Mouse (Mus musculus) monocyte, adult 5-6 weeks (primary cell): ENCODE results near the gene Sox13. TPM values are rescaled to one million over a fixed set of nuclear protein-coding genes. Genes with fewer than 3 reads are reported as not detected.

Experiments
- ATAC-seq: fragments of 153-309, 156-312 bp; replicated peaks from 2 replicates; pipeline ENCODE4 v1.8.0; 2017; ENCODE audit warnings: mild to moderate bottlenecking; ENCODE audit not compliant: low TSS enrichment, insufficient number of reproducible peaks, severe bottlenecking, poor library complexity, low FRiP score
- total RNA-seq: library from RNA; stranded (forward); fragments of 200-1000, 200-491, 200-594 nt; gene quantifications from 3 replicates; pipeline ENCODE4 v1.2.3, GENCODE M21; 2017

The Sox13 gene
- total RNA-seq = not detected in 3 replicates

DNA sequence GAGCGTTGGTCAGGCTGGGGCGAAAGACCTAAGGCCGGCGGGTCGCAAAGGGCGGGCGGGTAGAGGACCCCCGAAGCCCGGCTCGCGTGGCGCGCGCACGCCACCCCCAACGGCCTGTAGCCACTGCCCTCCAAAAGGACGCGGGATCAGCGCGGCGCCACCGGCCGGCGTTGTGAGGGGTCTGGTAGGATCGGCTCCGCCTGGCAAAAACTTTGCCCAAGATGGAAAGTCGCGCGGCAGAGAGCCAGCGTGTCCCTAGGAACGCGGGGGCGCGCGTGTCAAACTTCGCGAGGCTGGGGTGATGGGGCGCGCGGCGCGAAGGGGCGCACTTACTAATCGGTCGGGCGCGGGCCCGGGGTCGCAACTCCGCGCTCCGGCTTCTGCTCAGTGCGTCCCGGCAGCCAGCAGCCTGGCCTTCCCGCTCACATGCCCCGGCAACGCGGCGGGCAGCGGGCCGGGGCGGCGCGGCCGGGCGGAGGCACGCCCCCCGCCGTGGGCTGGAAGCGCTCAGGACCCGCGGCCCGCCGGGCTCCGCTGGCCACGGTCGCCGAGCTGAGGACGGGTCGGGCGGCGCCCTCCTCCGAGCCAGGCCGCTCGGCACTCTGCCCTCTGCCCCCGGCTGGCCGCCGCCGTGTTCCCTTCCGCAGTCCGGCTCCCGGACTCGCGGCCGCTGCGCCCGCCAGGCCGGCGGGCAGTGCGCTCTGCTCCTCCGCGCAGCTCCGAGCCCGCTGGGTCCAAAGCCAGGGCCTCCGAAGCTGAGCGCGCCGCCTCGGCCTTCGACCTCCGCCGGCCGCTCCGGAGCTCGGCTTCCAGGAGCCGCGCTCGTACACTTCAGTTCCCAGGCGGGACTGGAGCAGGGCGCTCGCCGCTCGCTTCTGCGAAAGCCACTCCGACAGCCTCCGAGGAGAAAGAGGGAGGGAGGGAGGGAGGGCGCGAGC is at the start of gene Sox13:
Sox13 (minus strand) TSS at position 835 of the 938 bp plus-strand sequence.
- no peak for ATAC-seq

DNA sequence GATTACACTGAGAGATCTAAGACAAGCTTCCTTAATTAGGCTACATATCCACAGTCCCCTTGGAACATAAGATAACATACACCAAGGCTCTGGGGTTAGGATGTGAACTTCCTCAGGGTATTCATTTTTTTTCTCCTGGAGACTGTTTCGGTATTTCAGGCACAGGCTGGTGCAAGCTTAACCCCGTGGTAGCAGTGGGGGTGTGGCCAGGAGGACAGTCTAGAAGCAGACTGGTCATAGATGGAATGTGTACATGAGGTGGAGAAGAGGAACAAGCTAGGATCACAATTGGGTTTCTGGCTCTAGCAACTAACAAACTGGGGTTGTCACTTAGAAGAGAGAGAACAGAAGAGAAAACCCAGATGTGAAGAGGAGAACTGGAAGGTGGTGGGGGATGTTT is 47.4 kb upstream of the Sox13 start:
- ATAC-seq = no peak

DNA sequence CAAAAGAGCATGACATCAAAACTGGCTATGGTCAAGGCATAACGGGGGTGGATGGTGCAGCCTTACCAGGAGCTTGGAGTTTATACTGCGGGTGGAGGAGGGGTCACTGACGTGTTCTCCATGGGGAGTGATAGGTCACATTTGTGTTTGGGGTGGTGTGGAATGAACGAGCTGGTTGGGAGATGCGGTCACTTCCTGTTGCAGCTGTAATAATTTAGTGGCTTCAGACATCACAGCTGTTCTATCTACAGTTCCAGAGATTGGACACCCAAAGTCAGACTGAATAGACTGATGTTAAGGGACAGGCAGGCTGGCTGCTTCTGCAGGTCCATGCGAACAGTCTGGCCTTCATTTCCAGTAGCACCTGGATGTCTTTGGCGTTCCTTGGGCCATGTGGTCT is 46.9 kb upstream of the Sox13 start:
- no peak for ATAC-seq

DNA sequence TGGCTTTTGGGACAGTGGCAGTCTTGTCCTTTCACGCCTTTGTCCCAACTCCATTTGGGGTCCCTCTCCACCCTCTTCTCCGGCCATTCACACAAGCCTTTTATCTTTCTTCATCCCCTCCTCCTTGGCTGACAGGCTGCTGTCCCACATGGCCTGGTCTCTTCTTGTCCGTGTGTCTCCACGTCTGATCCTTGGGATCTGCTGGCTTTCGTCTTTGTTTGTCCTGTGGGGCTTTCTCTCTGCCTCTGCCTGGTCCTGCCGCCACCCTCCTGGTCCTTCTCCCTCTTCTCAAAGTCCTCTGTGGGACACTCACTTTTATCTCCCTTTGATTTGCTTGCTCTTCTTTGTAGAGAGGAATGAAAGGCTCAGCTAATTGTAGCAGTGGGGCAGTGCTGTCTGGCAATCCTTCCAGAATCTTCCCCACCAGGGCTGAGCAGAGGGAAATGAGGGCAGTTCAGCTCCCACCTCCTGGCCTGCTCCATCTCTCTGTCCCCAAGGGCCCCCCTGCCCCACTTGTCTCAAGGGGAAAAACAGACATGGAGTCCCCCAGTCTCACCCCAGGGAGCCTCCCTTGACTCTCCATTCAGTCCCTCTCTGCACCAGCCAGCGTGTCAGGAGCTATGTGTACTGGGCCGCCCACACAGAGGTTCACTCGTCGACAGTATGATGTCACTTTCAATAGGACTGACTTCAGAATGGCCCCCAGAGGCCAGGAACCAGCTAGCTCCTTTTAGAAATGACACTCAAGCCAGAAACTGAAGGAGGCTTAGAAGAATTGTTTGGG is 46.3 kb upstream of the Sox13 start:
- no peak for ATAC-seq

DNA sequence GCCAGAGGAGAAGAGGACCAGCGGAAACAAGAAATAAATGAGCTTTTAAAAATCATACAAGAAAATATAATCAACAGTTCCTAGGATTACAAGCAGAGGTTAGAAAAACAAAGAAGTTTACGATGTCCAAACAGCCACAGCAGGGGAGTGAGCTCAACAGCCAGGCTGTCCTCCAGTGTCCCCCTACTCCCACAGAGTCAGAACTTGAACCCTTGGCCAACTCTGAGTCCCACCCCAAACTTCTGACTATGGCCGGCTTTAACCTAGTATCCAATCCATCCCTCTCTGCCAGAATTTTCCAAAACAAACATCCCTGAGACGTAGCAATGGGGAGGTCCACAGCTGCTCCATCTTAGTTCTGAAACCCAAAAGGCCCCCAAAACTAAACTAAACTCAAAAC is 45.0 kb upstream of the Sox13 start:
- no peak for ATAC-seq

DNA sequence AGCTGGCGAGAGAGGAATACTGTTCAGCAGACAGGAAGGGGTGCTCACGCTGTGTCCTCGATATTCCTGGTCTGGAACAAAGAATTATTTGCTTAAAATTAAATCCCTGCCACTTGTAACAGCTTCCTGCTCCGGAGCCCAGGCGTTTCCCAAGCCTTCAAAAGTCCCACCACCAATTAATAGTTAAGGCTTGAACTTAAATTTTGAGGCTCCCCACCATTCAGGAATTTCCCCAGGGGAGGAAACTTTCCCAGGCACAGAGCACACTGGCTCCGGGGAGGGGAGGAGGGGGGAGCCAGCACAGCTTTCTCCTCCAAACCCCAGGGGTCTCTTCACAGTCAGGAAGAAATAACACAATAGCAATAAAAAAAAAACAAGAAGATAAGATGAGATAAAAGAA is 44.6 kb upstream of the Sox13 start:
- ATAC-seq = no peak

DNA sequence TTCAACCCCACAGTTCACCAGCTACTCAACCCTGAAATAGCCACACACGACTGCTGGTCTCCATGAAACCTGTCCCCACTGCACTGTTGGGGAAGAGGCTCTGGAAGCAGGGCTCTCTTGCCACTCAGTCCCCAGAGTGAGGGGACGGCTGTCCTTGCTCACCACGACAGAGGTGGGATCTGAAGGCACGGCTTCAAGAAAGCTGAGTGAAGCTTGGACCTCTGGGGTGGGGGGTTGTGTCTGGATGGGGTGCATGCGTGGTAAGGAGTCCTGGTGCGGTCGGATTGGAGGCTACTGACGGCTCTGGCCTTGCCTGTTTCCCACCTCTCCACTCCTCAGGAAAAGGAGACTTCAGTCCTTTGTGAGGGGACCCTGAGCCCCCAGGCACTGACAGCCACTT is 43.7 kb upstream of the Sox13 start:
- no peak for ATAC-seq

DNA sequence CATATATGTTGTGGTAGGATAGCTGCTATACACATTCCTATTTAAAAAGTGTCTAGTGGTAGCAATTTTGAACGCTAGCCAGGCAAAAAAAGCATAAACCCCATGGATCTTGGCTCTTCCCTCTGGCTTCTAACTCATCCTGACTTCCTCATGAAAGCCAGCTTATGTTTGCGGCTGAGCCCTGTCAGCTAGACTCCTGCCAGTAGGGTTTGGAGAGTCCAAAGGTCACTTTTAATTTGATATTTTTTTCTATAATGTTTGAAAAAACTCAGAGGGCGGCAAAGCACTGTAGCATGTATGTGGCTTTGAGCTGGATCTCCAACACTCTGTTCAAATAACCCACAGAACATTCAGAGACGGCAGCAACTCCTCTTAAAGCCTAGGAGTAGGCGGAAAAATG is 39.0 kb upstream of the Sox13 start:
- no peak for ATAC-seq

DNA sequence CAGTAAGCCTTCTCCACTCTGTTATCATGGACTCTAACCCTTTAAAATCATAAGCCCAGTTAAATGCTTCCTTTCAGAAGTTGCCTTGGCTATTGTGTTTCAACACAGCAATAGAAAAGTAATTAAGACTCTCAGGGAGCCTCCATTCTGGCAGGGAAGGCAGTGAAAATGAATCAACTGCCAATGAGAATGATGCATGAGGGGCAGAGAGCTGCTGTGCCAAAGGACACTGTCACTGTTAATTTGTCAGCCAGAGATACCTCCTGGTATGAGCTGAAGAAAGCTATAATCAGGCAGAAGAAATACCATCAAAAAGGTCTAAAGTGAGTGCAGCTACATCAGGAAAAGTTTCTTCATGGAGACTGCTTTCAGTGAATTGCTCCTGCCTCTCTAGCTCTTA is 36.8 kb upstream of the Sox13 start:
- ATAC-seq = no peak

DNA sequence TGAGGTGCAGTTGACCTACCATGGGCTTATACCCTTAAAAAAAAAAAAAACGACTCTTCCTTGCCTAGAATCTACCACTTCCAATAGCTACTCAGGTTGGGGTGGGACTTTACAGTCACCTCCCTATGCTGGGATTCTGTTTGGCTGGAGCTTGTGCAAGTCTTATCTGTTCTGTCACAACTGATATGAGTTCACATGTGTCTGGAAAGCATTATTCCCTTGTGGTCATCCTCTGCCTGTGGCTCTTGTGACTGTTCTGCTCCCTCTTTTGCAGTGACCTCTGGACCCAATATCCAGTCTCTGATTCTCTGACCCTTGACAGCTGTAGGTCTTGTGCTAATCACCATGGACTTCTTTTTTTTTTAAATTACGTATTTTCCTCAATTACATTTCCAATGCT is 31.9 kb upstream of the Sox13 start:
- no peak for ATAC-seq

DNA sequence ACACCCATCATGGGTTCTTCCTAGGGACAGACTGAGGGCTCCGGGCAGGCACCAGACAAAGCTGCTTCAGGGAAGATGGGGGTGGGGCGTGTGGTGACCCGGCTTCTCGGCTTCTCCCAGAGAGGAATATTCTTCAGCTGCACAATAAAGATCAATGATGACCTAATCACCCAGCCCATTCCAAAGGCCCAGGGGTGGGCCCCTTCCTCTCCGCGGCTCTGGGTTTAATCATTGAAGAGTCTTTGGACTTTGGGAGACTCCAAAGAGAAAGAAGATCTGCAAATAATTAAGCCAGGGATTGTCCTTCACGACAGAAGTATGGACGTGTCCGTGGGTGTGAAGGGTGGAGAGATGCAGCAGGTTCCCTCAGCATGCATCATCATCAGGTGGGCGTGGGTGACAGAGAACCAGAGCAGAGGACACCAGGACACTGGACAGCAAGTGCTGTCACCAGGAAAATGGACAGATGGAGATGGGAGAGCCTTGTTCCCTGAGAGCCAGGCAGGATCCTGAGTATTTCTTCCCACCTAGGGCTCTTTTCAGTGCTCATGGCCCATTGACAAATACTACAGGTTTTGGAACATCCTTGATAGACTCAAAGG is 28.5 kb upstream of the Sox13 start:
- ATAC-seq = no peak

DNA sequence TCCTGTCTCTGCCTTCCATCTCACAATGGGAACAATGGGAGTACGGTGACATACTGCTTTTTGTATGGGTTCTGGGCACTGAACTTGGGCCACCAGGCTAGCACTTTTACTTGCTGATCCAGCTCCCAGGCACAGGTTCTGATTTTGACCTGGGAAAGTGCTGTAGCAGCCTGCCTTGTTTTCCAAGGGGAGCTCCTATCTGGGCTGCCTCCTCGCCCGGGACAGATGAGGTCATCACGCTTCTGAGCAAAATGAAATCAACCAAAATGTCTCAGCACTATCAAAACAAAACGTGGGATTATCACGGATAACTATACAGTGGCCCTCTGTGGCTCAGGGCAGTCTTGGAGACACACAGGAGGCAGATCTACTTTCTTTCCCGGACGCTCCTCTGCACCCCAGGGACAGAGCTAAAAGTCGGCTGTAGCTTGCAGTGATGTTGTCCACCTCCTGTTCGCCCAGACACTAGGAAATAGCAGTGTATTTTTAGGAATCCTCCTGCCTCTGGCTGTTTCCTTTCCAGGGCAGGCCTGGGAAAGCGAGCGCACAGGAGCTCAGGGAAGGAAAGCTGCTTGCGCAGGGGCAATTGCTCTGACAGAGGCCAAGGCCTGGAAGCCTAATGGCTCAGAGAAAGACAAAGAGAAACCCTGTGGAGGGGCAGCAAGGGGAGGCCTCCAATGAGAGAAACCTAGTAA is 27.8 kb upstream of the Sox13 start:
- ATAC-seq = no peak

DNA sequence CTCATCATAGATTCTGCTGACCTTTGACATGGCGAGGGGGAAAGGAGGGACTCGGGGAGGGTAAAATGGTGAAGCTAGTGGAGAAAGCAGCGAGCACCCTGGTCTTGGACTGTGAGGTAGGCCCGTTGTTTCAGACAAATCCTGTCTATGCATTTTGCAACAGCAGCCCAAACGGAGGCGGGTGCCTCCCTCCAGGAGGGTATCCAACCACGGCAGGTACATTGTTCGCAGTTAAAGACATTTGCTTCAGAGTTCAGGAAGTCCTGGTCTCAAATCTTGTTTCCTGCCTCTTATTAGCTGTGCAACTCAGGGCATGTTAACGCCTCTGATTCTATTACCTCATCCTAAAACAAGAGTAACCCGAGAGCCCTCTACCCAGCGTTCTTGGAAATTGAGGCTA is 26.8 kb upstream of the Sox13 start:
- ATAC-seq = no peak

DNA sequence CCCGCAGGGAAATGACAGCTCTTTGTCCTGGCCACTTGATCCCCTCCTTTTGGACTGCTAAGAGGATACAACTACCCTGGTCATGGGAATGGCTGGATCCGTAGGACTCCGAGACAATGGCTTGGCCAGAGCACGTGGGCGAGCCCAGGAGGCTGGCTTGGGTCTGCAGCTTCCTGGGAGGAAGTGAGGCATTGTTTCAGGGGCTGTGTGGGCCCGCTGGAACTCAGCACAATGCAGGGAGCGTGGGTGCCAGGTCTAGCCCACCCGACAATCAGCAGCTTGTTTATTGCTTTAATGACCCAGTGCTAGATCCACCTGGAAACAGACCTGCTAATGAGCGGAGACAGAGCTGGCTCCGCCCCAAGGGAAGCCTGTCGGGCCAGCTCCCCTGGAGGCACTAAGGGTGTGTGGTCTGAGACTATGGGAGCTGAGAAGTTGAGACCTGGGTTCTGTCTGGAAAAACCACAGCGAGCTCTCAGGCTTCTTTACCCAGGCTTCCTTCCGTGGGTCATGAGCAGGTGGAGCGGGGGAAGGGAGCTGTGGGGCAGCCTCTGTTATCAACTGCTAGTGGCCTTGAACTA is 24.3 kb upstream of the Sox13 start:
- no peak for ATAC-seq

DNA sequence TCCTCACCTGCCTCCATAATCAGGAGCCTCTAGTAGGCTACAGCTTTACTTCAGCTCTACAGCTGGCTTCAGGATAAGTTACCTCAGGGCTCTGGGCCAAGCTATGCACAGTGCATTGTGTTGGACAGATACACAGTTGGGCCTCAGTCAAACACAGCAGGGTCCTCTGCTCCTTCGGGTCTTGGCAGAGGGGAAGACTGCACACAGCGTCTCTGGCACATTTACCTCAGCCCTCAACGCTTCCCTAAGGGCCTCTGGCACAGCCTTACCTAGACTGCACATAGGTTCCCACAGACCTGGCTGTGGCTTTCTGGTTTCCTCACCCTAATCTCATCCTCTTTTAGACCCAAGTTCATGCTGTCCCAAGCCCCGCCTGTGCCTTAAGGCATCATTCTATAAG is 22.1 kb upstream of the Sox13 start:
- no peak for ATAC-seq

DNA sequence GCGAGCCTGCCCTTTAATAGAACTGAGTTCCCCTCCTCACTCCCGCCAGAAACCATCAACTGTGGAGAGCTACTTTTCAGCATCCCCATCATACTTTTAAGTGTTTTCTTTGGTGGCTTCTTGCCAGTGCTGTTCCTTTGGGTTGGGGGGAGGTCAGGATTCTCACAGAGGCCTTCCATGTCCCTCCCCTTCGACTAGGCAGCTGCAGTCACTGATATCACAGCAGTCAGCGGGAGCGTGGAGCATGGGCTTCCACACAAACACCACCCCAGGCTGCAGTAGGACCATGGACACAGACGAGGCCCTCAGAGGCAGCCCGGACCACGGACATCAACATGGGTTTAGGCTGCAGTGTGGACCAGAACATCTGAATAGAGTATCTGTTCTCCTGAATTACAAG is 20.1 kb upstream of the Sox13 start:
- no peak for ATAC-seq

DNA sequence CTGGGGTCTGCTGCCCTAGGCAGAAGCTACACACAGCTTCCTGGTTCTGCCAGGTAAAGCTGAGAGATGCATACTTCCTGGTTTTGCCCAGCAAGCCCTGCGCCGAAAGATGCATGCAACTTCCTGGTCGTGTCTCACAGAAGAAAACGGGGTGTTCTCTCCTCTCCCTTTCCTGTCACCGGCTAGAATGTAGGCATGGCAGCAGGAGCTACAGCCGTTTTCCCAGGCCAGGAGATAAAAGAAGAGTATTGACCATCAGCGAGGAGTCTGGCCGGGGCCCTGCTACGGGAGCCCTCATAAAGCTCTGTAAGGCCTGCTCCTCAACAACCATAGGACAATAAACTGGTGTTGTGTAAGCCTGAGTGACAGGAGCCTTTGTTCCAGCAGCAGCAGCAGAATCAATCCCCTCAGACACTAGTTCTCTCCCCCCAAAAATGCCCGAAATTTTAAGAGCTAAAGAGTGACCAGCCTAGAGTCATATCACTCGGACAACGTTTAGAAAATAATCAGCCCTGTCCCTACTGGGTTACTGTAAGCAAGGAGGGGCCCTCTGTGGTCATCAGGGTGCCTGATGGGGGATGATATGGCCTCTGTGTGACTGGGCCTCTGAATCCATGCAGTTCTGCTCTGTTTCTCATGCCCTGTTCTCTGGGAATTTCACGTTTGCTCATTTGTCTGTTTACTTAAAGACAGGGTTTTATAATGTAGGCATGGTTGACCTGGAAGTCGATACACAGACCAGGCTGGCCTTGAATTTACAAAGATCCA is 13.9 kb upstream of the Sox13 start:
- ATAC-seq = no peak

DNA sequence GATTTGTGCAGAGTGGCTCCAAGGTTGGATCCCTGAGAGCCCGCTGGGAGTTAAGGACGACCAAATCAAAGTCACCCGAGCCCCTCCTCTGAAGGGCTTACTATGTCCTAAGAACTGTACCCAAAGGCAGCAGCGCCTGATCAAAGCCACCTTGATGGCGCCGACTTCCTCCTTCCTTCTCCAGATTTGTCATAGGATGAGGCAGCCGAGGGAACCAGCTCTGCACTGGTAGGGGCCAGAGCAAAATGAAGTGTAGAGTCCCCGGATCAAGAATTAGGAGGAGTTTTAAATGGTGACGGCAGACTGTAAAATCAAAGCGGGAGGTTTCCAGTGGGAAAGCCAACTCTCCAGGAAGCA is 10.6 kb upstream of the Sox13 start:
- no peak for ATAC-seq
